Mouse (Mus musculus): ENCODE data around the gene Stx3. TPM values are rescaled to one million over a fixed set of nuclear protein-coding genes. Genes with fewer than 3 reads are reported as not detected.

Gene Stx3
- polyA plus RNA-seq, 1 experiment from 2014 or later: 17.6 TPM

Other genes starting within 250 kb of the Stx3 start
- gene Ms4a6d, start 214.6 kb downstream of the Stx3 start, polyA plus RNA-seq (2015; fragmentation: Nextera tagmentation; extraction: Ambion mirVana): 4.6 and 6.4 TPM in 2 replicates
- gene Ms4a2, start 195.7 kb downstream of the Stx3 start, polyA plus RNA-seq (2015; fragmentation: Nextera tagmentation; extraction: Ambion mirVana): 0.17 and 0.23 TPM in 2 replicates
- gene Ms4a3, start 178.6 kb downstream of the Stx3 start, polyA plus RNA-seq (2015; fragmentation: Nextera tagmentation; extraction: Ambion mirVana): 0.19 TPM in 1 of 2 replicates, not detected in the other
- not detected in 2 replicates for gene Oosp2, start 158.8 kb downstream of the Stx3 start, polyA plus RNA-seq (2015; fragmentation: Nextera tagmentation; extraction: Ambion mirVana)
- gene Oosp1, start 128.3 kb downstream of the Stx3 start, polyA plus RNA-seq (2015; fragmentation: Nextera tagmentation; extraction: Ambion mirVana): not detected in 2 replicates
- not detected in 2 replicates for gene Oosp3, start 122.3 kb downstream of the Stx3 start, polyA plus RNA-seq (2015; fragmentation: Nextera tagmentation; extraction: Ambion mirVana)
- gene Gif, start 71.8 kb downstream of the Stx3 start, polyA plus RNA-seq (2015; fragmentation: Nextera tagmentation; extraction: Ambion mirVana): 0.70 and 0.71 TPM in 2 replicates
- gene Mrpl16, start 49.0 kb downstream of the Stx3 start, polyA plus RNA-seq (2015; fragmentation: Nextera tagmentation; extraction: Ambion mirVana): 45.7 and 46.2 TPM in 2 replicates
- gene Olfr1417, start 19.8 kb upstream of the Stx3 start, polyA plus RNA-seq (2015; fragmentation: Nextera tagmentation; extraction: Ambion mirVana): not detected in 2 replicates
- gene Olfr1418, start 41.7 kb upstream of the Stx3 start, polyA plus RNA-seq (2015; fragmentation: Nextera tagmentation; extraction: Ambion mirVana): not detected in 2 replicates
- not detected in 2 replicates for gene Olfr1419, start 55.7 kb upstream of the Stx3 start, polyA plus RNA-seq (2015; fragmentation: Nextera tagmentation; extraction: Ambion mirVana)
- 0.10 TPM in 1 of 2 replicates, not detected in the other for gene Olfr1420, start 67.2 kb upstream of the Stx3 start, polyA plus RNA-seq (2015; fragmentation: Nextera tagmentation; extraction: Ambion mirVana)
- 15.9 and 17.4 TPM in 2 replicates for gene Patl1, start 93.0 kb upstream of the Stx3 start, polyA plus RNA-seq (2015; fragmentation: Nextera tagmentation; extraction: Ambion mirVana)
- gene Osbp, start 146.5 kb upstream of the Stx3 start, polyA plus RNA-seq (2015; fragmentation: Nextera tagmentation; extraction: Ambion mirVana): 3.6 and 3.9 TPM in 2 replicates
- not detected in 2 replicates for gene Olfr1423, start 221.9 kb upstream of the Stx3 start, polyA plus RNA-seq (2015; fragmentation: Nextera tagmentation; extraction: Ambion mirVana)
- gene Olfr1424, start 243.3 kb upstream of the Stx3 start, polyA plus RNA-seq (2015; fragmentation: Nextera tagmentation; extraction: Ambion mirVana): not detected in 2 replicates

Measured in lung, embryonic 15.5 days (tissue).